Mouse (Mus musculus) megakaryocyte-erythroid progenitor cell, adult 5-6 weeks (primary cell): ENCODE data around the gene C130032M10Rik. TPM values are rescaled to one million over a fixed set of nuclear protein-coding genes. Genes with fewer than 3 reads are reported as not detected.

Experiments used
- ATAC-seq: replicated peaks from 2 replicates; pipeline ENCODE4 v1.8.0; 2016; ENCODE audit warnings: mild to moderate bottlenecking, inconsistent platforms; ENCODE audit not compliant: severe bottlenecking, poor library complexity, low FRiP score, low TSS enrichment
- total RNA-seq, 2 experiments: library from RNA; stranded (forward) in 1 of 2; stranded (reverse) in 1 of 2; fragments of 200-1000, 215-1000 nt in 1 of 2; fragments of >200 nt in 1 of 2; fragmentation: Nextera tagmentation in 1 of 2; gene quantifications; 2 replicates each; pipeline ENCODE4 v1.2.3; 2014 to 2017

The C130032M10Rik gene
- total RNA-seq, 2 experiments from 2014 or later: not detected

DNA sequence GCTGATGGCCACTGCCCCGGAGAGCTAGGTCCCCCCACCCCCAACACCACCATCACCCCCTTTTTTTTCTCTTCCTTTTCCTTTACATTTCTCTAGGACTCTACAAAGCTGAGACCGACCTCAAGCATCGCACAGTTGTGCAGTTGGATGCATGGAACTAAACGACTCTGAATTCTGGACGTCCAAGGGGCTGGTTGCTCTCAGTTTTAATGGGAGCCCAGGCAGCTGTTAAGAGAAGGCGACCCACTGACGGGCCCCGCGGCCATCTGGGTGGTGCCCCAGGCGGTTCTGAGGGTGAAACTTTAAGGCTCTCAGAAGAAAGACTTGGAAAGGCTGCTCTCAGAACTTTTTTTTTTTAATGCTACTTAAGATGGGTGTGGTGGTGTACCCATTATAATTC lies 49.2 kb downstream of the C130032M10Rik start:
- ATAC-seq: no peak

Other genes starting within 250 kb of the C130032M10Rik start
- gene Bcl2a1c, start 185.6 kb upstream of the C130032M10Rik start, total RNA-seq (2014; fragmentation: Nextera tagmentation): not detected in 2 replicates
- gene Bcl2a1c, start 185.6 kb upstream of the C130032M10Rik start, total RNA-seq (2017): not detected in 2 replicates
- gene Crtap, start 125.0 kb upstream of the C130032M10Rik start, total RNA-seq (2014; fragmentation: Nextera tagmentation): 19.9 and 45.0 TPM in 2 replicates
- 13.1 and 13.6 TPM in 2 replicates for gene Crtap, start 125.0 kb upstream of the C130032M10Rik start, total RNA-seq (2017)
- 15.9 and 20.4 TPM in 2 replicates for gene Glb1, start 114.6 kb upstream of the C130032M10Rik start, total RNA-seq (2014; fragmentation: Nextera tagmentation)
- gene Glb1, start 114.6 kb upstream of the C130032M10Rik start, total RNA-seq (2017): 11.5 and 23.4 TPM in 2 replicates
- 4.5 TPM in 2 replicates for gene Tmppe, start 114.6 kb upstream of the C130032M10Rik start, total RNA-seq (2014; fragmentation: Nextera tagmentation)
- gene Tmppe, start 114.6 kb upstream of the C130032M10Rik start, total RNA-seq (2017): 0.75 and 3.7 TPM in 2 replicates
- gene Ccr4, start 10.8 kb upstream of the C130032M10Rik start, total RNA-seq (2014; fragmentation: Nextera tagmentation): not detected in 2 replicates
- not detected in 2 replicates for gene Ccr4, start 10.8 kb upstream of the C130032M10Rik start, total RNA-seq (2017)
- not detected in 2 replicates for gene Trim71, start 48.7 kb downstream of the C130032M10Rik start, total RNA-seq (2014; fragmentation: Nextera tagmentation)
- gene Trim71, start 48.7 kb downstream of the C130032M10Rik start, total RNA-seq (2017): not detected in 2 replicates
- 44.6 and 44.7 TPM in 2 replicates for gene Cnot10, start 124.5 kb downstream of the C130032M10Rik start, total RNA-seq (2014; fragmentation: Nextera tagmentation)
- gene Cnot10, start 124.5 kb downstream of the C130032M10Rik start, total RNA-seq (2017): 65.3 and 68.0 TPM in 2 replicates
- gene Dync1li1, start 173.1 kb downstream of the C130032M10Rik start, total RNA-seq (2014; fragmentation: Nextera tagmentation): 28.2 and 29.8 TPM in 2 replicates
- gene Dync1li1, start 173.1 kb downstream of the C130032M10Rik start, total RNA-seq (2017): 40.9 and 52.6 TPM in 2 replicates
- 21.3 and 22.7 TPM in 2 replicates for gene Cmtm6, start 215.4 kb downstream of the C130032M10Rik start, total RNA-seq (2014; fragmentation: Nextera tagmentation)
- gene Cmtm6, start 215.4 kb downstream of the C130032M10Rik start, total RNA-seq (2017): 38.9 and 41.3 TPM in 2 replicates